Mouse (Mus musculus) neural tube, embryonic 14.5 days (tissue): Measurements from ENCODE around the gene Ltbp1. TPM values are rescaled to one million over a fixed set of nuclear protein-coding genes. Genes with fewer than 3 reads are reported as not detected.

Experiments
- ATAC-seq: fragments of 200-750 bp; cut with Nextera tagmentation; 2 replicates; pipeline ENCODE4 v1.8.0; 2017; ENCODE audit warnings: low read depth, mild to moderate bottlenecking, moderate TSS enrichment, moderate library complexity
- H3K27ac ChIP-seq: fragments of 300-500 bp; sonication (generic); 2 replicates; pipeline ENCODE4 v1.5.1; 2014; ENCODE audit warnings: low read depth, mild to moderate bottlenecking, control low read depth, low read length, moderate library complexity, mixed read lengths
- H3K27me3 ChIP-seq: fragments of 300-500 bp; sonication (generic); 2 replicates; pipeline ENCODE4 v1.6.1; 2014; ENCODE audit warnings: low read length; ENCODE audit not compliant: control insufficient read depth, insufficient read depth
- H3K36me3 ChIP-seq: fragments of 300-500 bp; sonication (generic); 2 replicates; pipeline ENCODE4 v1.6.1; 2014; ENCODE audit warnings: low read length, mixed read lengths; ENCODE audit not compliant: control insufficient read depth, insufficient read depth
- H3K4me1 ChIP-seq: fragments of 300-500 bp; sonication (generic); 2 replicates; pipeline ENCODE4 v1.6.1; 2014; ENCODE audit warnings: low read length; ENCODE audit not compliant: control insufficient read depth, insufficient read depth
- H3K4me2 ChIP-seq: fragments of 300-500 bp; sonication (generic); 2 replicates; pipeline ENCODE4 v1.6.1; 2014; ENCODE audit warnings: mild to moderate bottlenecking, low read depth, low read length, control low read depth
- H3K4me3 ChIP-seq: fragments of 300-500 bp; sonication (generic); 2 replicates; pipeline ENCODE4 v1.5.1; 2014; ENCODE audit warnings: low read depth, low read length, control low read depth, mixed read lengths
- H3K9ac ChIP-seq: fragments of 300-500 bp; sonication (generic); replicated peaks from 2 replicates; pipeline ENCODE4 v1.6.1; 2014; ENCODE audit warnings: low read depth, mild to moderate bottlenecking, control low read depth, low read length, mixed read lengths
- H3K9me3 ChIP-seq: fragments of 300-500 bp; sonication (generic); 2 replicates; pipeline ENCODE4 v1.6.1; 2016; ENCODE audit warnings: low read length; ENCODE audit not compliant: control insufficient read depth
- WGBS: fragments of 180-500 bp; shearing (Covaris S2); extraction: QIAGEN DNeasy Blood & Tissue Kit; methylation state at CpG from one replicate; pipeline ENCODE4 v1.1.7; 2014; 5-methylcytosine and 5-hydroxymethylcytosine counted together
- polyA plus RNA-seq: library from polyadenylated mRNA; unstranded; fragments of >200 nt; fragmentation: Nextera tagmentation; extraction: Ambion mirVana; gene quantifications from 2 replicates; pipeline ENCODE4 v1.2.1, GENCODE M21; 2014

Gene Ltbp1
- polyA plus RNA-seq, 1 experiment from 2014 or later = 2.5 TPM

- Histone ChIP-seq H3K4me3 (no peak overlapping the region), H3K4me2 (no peak overlapping the region), H3K9me3 (no peaks in the 10 kb centered on the region), H3K4me1 (no peaks in the 10 kb centered on the region), H3K27ac (no peak overlapping the region), H3K27me3 (no peaks in the 10 kb centered on the region), H3K36me3 (no peaks in the 10 kb centered on the region), H3K9ac (no peak overlapping the region)
- ATAC-seq = no peak
- 92% methylated on average over 8 of the region's 8 CpGs for WGBS
Observed at GRCm38 (mm10) chr17:75159066-75159787, 153.9 kb downstream of the Ltbp1 start.

GRCm38 (mm10) chr17:75161062-75161461, 155.7 kb downstream of the Ltbp1 start:
- H3K9me3 ChIP-seq = no peaks in the 10 kb centered on the region
- H3K4me3 ChIP-seq = no peak overlapping the region
- WGBS = 91% methylated on average over 10 of the region's 10 CpGs
- ATAC-seq = no peak
- no peak overlapping the region for H3K27ac ChIP-seq
- H3K27me3 ChIP-seq = no peaks in the 10 kb centered on the region
- no peaks in the 10 kb centered on the region for H3K4me1 ChIP-seq
- H3K4me2 ChIP-seq = no peak overlapping the region
- H3K36me3 ChIP-seq = no peaks in the 10 kb centered on the region
- H3K9ac ChIP-seq = no peak overlapping the region

- Histone ChIP-seq H3K4me3 (no peak overlapping the region), H3K9me3 (no peaks in the 10 kb centered on the region), H3K4me1 (no peaks in the 10 kb centered on the region), H3K27ac (no peak overlapping the region), H3K36me3 (no peaks in the 10 kb centered on the region), H3K9ac (no peak overlapping the region), H3K27me3 (no peaks in the 10 kb centered on the region), H3K4me2 (no peak overlapping the region)
- no peak for ATAC-seq
- WGBS = 79% methylated on average over 4 of the region's 4 CpGs
Observed at GRCm38 (mm10) chr17:75161931-75162330, 156.6 kb downstream of the Ltbp1 start.

- H3K4me2 ChIP-seq = no peak overlapping the region
- no peaks in the 10 kb centered on the region for H3K4me1 ChIP-seq
- no peak overlapping the region for H3K9ac ChIP-seq
- no peak overlapping the region for H3K4me3 ChIP-seq
- 92% methylated on average over 5 of the region's 5 CpGs for WGBS
- H3K36me3 ChIP-seq = no peaks in the 10 kb centered on the region
- no peak for ATAC-seq
- H3K27ac ChIP-seq = no peak overlapping the region
- no peaks in the 10 kb centered on the region for H3K9me3 ChIP-seq
- H3K27me3 ChIP-seq = no peaks in the 10 kb centered on the region
Observed at GRCm38 (mm10) chr17:75164566-75164965, 159.2 kb downstream of the Ltbp1 start.

- ATAC-seq = no peak
Observed at GRCm38 (mm10) chr17:75168572-75169200, 163.3 kb downstream of the Ltbp1 start.

GRCm38 (mm10) chr17:75171659-75172058, 166.3 kb downstream of the Ltbp1 start:
- 89% methylated on average over 7 of the region's 7 CpGs for WGBS
- H3K36me3 ChIP-seq = no peaks in the 10 kb centered on the region
- no peak for ATAC-seq
- no peak overlapping the region for H3K4me2 ChIP-seq
- H3K9ac ChIP-seq = no peak overlapping the region
- no peak overlapping the region for H3K4me3 ChIP-seq
- no peaks in the 10 kb centered on the region for H3K4me1 ChIP-seq
- no peaks in the 10 kb centered on the region for H3K9me3 ChIP-seq
- no peaks in the 10 kb centered on the region for H3K27me3 ChIP-seq
- H3K27ac ChIP-seq = no peak overlapping the region

More at GRCm38 (mm10) chr17:75168572-75169200, 163.3 kb downstream of the Ltbp1 start:
- Histone ChIP-seq H3K4me3 (no peak overlapping the region), H3K9me3 (no peaks in the 10 kb centered on the region), H3K4me2 (no peak overlapping the region), H3K27me3 (no peaks in the 10 kb centered on the region), H3K9ac (no peak overlapping the region), H3K36me3 (no peaks in the 10 kb centered on the region), H3K4me1 (no peaks in the 10 kb centered on the region), H3K27ac (no peak overlapping the region)
- 80% methylated on average over 3 of the region's 3 CpGs for whole genome bisulfite sequencing

- H3K9me3 ChIP-seq = no peaks in the 10 kb centered on the region
- no peak for ATAC-seq
- no peaks in the 10 kb centered on the region for H3K36me3 ChIP-seq
- H3K27ac ChIP-seq = no peak overlapping the region
- H3K4me1 ChIP-seq = no peaks in the 10 kb centered on the region
- H3K4me3 ChIP-seq = no peak overlapping the region
- H3K27me3 ChIP-seq = no peaks in the 10 kb centered on the region
- WGBS = 71% methylated on average over 7 of the region's 7 CpGs
- no peak overlapping the region for H3K4me2 ChIP-seq
- no peak overlapping the region for H3K9ac ChIP-seq
Observed at GRCm38 (mm10) chr17:75172685-75173205, 167.4 kb downstream of the Ltbp1 start.

GRCm38 (mm10) chr17:75174501-75174900, 169.1 kb downstream of the Ltbp1 start:
- WGBS = 90% methylated on average over 3 of the region's 3 CpGs
- no peak overlapping the region for H3K9ac ChIP-seq
- no peaks in the 10 kb centered on the region for H3K27me3 ChIP-seq
- H3K27ac ChIP-seq = no peak overlapping the region
- no peaks in the 10 kb centered on the region for H3K4me1 ChIP-seq
- no peaks in the 10 kb centered on the region for H3K36me3 ChIP-seq
- no peak overlapping the region for H3K4me3 ChIP-seq
- no peak overlapping the region for H3K4me2 ChIP-seq
- H3K9me3 ChIP-seq = no peaks in the 10 kb centered on the region
- ATAC-seq = no peak
